Mouse (Mus musculus): Measurements from ENCODE around the gene Tgfb3.

Gene Tgfb3

GRCm38 (mm10) chr12:86079202-86079667 is 394 bp upstream of the Tgfb3 start:
- peak; percentile 64 to 84 for DNase-seq (ENCODE audit: low spot score in 2 of 2)

DNA sequence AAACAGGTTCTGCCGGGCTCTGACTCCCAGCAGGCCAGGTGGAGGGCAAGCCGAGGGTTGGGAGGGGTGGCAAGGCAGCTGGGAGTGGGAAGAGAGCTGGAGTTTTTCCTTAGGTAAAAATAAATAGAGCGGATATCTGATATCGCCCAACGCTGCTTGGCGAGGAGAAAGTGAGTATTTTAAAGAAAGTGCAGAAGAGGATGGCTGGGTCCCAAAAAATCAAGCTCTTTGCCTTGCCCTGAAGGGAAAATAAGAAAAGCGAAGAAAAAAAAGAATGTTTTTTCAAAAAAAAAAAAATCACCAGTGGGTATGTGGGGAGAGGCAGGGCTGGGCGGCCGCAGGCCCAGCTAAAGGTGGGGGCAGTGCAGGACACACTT is 677 bp downstream of the Tgfb3 start:
- DNase-seq (ENCODE audit: low spot score in 2 of 2): no peak

DNA sequence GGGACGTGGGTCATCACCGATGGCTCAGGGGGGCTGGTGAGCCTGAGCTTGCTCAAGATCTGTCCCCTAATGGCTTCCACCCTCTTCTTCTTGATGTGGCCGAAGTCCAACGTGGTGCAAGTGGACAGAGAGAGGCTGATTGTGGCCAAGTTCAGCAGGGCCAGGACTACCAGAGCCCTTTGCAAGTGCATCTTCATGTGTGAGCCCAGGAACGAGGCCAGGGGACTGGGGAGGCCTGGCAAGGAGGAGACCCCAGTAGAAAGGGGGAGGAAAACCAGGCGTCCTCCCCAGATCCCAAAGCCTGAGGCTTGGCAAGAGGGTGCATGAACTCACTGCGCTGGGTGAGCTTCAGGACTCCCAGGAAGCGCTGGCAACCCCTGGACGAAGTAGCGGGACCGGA is 1.1 kb downstream of the Tgfb3 start:
- no peak for DNase-seq (ENCODE audit: low spot score in 2 of 2)

- no peak for DNase-seq (ENCODE audit: low spot score in 2 of 2)
Measured at GRCm38 (mm10) chr12:86077322-86077721, 1.5 kb downstream of the Tgfb3 start.

DNA sequence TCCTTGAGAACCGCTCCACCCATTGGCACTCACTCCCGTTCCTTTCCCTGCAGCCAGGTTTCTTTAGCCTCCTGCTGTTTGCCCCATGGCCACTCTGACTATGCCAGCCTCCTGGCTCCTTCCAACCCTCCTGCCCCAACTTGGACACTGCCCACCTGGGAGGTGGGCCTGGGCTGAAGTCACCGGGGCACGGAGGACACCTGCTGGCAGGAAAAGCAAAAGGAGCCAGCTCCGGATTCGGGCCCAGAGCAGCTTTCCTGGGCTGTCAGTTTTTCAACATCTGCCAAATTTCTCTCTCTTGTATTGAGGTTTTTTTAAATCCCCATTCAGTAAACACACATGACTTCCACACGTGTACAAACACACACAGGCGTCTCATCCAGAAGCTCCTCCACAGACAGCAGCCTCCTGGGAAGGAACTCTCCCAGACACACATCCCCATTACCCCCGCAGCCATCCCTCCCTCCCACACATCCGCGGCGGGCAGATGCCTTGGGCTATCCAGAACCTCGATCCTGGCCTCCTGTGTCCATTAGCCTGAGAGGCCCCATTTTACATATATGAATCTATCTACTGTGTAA is 2.4 kb downstream of the Tgfb3 start:
- DNase-seq (ENCODE audit: low spot score in 2 of 2): no peak

GRCm38 (mm10) chr12:86075358-86075757 is 3.5 kb downstream of the Tgfb3 start:
- DNase-seq (ENCODE audit: low spot score in 2 of 2): no peak

- no peak for DNase-seq (ENCODE audit: low spot score in 2 of 2)
Measured at GRCm38 (mm10) chr12:86074681-86075080, 4.2 kb downstream of the Tgfb3 start.

DNA sequence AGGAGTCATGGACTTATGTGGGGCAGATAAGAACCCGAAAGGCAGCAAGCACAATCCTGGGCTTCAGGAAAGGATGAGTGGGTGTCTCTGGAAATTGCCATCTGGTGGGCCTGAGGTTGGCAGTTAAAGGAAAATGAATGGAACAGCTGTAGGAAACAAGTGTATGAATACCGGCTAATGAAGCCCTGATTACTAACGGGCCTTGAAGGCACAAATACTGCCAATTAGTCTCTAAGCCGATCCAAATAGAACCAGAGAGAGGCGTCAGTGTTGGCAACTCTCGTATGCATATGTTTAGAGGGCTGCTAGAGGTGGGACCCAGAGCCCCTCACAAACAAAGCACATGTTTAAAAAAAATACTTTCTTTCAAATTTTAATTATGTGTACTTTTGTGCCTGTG is 7.4 kb downstream of the Tgfb3 start:
- no peak for DNase-seq (ENCODE audit: low spot score in 2 of 2)

DNA sequence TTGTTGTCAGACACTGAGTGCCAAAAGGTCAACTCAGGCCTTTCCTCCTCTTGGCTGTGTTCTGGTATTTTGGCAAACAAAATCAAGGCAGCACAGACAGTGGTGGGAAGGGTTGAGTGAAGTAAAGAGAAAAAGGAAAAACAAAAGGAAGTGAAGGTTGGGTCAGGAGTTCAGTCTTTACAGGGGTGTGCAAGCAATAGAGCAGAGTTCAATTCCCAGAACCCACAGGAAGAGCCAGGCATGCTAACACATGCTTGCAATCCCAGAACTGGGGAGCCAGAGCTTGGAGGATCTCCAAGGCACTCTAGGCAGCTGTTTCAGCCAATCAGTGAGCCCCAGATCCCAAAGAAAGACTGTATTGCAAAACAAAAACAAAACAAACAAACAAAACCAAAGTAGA is 14.0 kb downstream of the Tgfb3 start:
- DNase-seq (ENCODE audit: low spot score in 2 of 2): no peak

DNA sequence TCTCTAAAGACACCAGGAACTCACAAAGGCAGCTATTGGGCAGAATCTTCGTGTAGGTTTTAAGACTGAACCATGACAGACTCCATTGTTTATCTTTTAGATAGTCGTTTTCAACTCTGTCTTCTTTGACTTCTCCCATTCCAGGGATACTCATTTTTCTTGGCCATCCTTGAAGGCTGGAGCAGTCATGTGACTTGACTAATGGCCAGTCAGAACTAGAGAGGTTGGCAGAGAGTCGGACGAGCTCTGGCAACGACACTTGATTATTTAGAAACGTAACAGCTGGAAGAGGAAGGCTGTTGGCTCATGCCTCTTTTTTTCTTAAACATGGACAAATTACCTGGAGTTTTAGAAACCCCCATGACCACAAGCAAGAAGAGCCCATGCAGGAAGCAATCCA is 19.5 kb downstream of the Tgfb3 start:
- DNase-seq (ENCODE audit: low spot score in 2 of 2): no peak

DNA sequence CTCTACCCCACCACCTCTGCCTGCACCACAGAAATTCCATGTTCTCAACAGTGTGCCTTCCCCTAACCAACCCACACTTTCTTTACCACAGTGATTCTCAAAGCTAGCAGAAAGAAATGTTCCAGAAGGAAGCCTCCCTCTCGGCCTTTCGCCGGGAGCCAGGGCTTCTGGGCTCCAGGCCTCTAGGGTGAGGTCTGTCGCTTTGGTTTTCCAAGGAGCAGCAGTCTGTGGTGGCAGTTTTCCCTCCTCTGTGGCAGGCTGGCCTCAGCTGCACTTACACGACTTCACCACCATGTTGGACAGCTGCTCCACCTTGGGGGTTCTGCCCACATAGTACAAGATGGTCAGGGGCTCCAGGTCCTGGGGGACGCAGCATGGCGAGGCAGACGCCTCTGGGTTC is 21.3 kb downstream of the Tgfb3 start:
- no peak for DNase-seq (ENCODE audit: low spot score in 2 of 2)

DNA sequence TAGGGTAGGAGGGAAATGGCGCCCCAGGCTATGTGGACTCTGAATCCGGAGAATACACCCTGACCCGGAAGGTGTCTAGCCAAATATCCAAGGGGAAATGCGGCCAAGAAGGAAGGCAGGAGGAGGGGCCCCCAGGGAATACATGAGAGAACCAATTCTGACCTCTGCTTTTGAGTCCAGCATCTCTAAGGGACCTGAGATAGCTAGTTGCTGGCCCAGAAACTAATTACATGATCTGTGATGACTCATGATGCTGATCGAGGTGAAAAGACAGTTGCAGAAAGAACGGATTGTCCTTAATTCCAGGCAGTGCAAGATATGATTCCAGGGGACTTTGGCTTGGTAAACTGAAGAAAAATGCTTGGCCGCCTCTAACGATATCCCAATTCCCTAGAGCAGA is 21.9 kb downstream of the Tgfb3 start:
- no peak for DNase-seq (ENCODE audit: low spot score in 2 of 2)

DNA sequence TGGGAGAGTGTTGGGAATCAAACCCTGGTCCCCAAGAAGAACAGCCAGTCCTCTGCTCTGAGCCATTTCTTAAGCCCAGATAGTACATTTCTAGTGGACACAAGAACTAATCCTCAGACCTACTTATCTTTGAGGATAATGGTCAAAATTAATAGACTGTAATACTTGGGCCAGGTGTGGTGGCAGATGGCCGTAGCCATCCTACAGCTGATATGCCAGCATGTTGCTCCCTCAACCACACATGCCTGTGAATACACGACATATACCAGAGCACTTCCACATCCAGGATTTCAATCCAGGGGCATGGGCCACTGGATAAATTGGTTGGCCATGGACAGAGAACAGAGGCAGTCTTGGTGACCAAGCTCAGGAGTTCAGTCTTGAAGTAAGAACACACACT is 23.5 kb downstream of the Tgfb3 start:
- DNase-seq (ENCODE audit: low spot score in 2 of 2): no peak

GRCm38 (mm10) chr12:86051477-86051876 is 27.4 kb downstream of the Tgfb3 start:
- no peak for DNase-seq (ENCODE audit: low spot score in 2 of 2)

GRCm38 (mm10) chr12:86049813-86050212 is 29.0 kb downstream of the Tgfb3 start:
- DNase-seq (ENCODE audit: low spot score in 2 of 2): no peak

DNA sequence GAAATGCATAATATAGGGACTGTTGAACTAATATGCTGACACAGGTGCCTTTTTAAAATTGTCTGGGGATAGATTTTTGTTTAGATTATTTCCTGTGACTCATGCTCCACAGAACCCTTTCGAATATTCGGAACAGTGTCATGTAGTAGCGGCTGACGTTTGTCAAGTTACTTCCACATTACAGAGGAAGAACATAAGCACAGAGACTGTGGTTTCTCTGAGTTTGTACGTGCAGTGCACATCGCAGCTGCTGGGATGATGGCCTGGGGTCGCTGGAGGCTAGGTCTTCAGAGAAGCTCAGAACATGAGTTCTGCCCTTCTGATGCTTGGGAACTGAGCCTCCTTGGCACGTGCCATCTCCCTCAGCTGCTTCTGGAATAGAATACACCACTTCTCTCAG is 31.5 kb downstream of the Tgfb3 start:
- no peak for DNase-seq (ENCODE audit: low spot score in 2 of 2)

GRCm38 (mm10) chr12:86046776-86047175 is 32.1 kb downstream of the Tgfb3 start:
- no peak for DNase-seq (ENCODE audit: low spot score in 2 of 2)

- DNase-seq (ENCODE audit: low spot score in 2 of 2): no peak
Measured at GRCm38 (mm10) chr12:86046141-86046540, 32.7 kb downstream of the Tgfb3 start.

DNA sequence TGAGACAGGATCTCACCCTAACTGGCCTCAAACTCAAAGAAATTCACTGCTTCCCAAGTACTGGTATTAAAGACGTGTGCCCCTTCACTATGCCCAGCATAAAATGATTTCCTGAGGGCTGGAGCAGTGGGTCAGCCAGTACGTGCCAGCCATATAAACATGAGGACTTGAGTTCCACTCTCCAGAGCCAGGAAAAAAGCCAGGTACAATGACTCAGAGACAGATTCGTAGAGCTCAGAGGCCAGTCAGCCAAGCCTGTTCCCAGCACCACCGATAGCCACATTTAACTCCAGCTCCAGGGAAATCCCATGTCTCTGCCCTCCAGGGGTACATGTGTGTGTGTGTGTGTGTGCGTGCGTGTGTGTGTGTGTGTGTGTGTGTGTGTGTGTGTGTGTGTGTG is 39.1 kb downstream of the Tgfb3 start:
- DNase-seq (ENCODE audit: low spot score in 2 of 2): no peak

DNA sequence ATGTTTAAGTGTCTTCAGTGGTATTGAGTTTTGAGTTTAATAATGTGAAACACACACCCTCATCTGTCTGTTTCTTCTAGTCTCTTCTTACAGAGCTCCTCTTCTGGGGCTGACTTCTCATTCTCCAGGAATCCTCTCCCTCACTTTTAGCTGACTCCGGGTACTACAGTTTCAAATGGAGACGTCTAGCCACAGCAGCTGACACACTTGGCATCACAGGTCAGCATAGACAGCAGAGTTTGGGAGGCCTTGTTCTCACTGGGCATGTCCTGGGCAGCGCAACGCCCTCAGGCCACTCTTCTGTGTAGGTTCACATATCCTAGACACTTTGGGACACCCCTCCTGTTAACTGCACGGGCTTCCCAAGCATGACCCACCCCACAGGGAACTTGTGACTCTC is 39.8 kb downstream of the Tgfb3 start:
- no peak for DNase-seq (ENCODE audit: low spot score in 2 of 2)

GRCm38 (mm10) chr12:86037235-86037921 is 41.5 kb downstream of the Tgfb3 start:
- no peak for DNase-seq (ENCODE audit: low spot score in 2 of 2)

- no peak for DNase-seq (ENCODE audit: low spot score in 2 of 2)
Measured at GRCm38 (mm10) chr12:86036368-86037166, 42.3 kb downstream of the Tgfb3 start.

GRCm38 (mm10) chr12:86035586-86035985 is 43.3 kb downstream of the Tgfb3 start:
- DNase-seq (ENCODE audit: low spot score in 2 of 2): no peak

Measured in spleen, postnatal 10 days (tissue).